20 mouse cellular contexts compared by ENCODE assay signal in the genomic region with DNA sequence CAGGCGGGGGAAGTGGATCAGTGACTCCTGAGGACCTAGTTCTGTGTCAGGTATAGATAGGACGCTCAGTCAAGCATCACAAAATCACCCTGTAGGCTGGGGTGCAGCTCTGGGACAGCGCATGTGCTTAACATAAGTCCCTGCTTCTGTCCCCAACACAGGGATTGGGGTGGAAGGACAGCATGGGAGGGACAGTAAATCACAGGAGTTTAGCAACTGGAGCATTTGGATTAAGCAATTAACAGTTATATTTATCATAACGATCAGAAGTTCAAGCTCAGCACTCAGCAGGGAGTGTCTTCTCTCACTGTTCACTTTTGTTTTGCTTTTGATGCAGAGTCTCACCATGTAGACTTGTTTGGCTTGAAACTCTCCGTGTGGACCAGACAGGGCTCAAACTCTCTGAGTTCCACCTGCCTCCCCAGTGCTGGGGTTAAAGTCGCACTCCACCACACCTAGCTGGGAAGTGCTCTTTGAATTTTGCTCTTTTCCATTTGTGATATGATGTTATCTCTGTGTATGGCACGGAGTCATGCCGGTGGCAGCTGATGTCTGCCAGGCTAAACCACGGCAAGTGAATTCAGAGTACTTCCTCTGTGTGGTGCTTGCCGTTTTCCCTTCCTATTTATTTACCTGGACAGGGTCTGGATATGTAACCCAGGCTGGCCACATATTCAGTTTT. TPM values are rescaled to one million over a fixed set of nuclear protein-coding genes. Genes with fewer than 3 reads are reported as not detected.
DNase-seq lines count a peak whose midpoint lies in the region; TF ChIP-seq lines count a peak whose summit lies in the region.
"Had no signal": no experiment of that assay in that cellular context is flagged by ENCODE, and none has a peak within 500 bp of the region (broad histone marks: within the 10 kb centered on the region; RNA-seq: fewer than 3 reads in every experiment).

No protein-coding gene starts in this region.

- DNase-seq in 416B (ENCODE audit: low read depth), result peak; percentile 31
- peak; percentile 65 for DNase-seq in gonadal fat pad, adult 2 months (ENCODE audit: low read depth)
- DNase-seq in kidney, postnatal 4 days, result no peak
- no peak for DNase-seq in urinary bladder, postnatal 10 days (ENCODE audit: low spot score)
- DNase-seq: adrenal gland, adult 8-10 months; B cell, adult 2 months; cerebellum, adult 11 months; cerebellum, adult 8-10 months; cerebellum, postnatal 14 days; embryo, embryonic 11 days; gastrocnemius, postnatal 10 days; heart, adult 18-20 months; heart, postnatal 10 days had no signal

- TF ChIP-seq CTCF in E14TG2a.4 (conservative IDR thresholded peaks at IDR 0.05; ENCODE audit: low read length), result no peak
- no peak for TF ChIP-seq CTCF in small intestine, adult 2 months (IDR thresholded peaks at IDR 0.05; ENCODE audit: extremely low read depth, insufficient read length, insufficient replicate concordance, low read depth, low read length)

- no peak for TF ChIP-seq POLR2A in small intestine, adult 2 months (IDR thresholded peaks at IDR 0.05; ENCODE audit: low read depth, low read length)

- peaks cover 9% of the 10 kb centered on the region; the same call in 1 of the 2 replicates for H3K36me3 ChIP-seq in E14TG2a.4 (ENCODE audit: insufficient read depth, low read length)
- peaks cover 11% of the 10 kb centered on the region for H3K36me3 ChIP-seq in small intestine, adult 2 months (ENCODE audit: control insufficient read depth, insufficient read depth, low read length)

- peak overlapping the region; percentile 98 for H3K27ac ChIP-seq in small intestine, adult 2 months (ENCODE audit: insufficient read depth, low read depth, low read length)
- H3K27ac ChIP-seq: embryonic facial prominence, embryonic 13.5 days; forebrain, embryonic 12.5 days; heart, embryonic 10.5 days; hindbrain, embryonic 13.5 days; hindbrain, postnatal 0 days had no signal

- 21% methylated on average over 10 of the region's 10 CpGs for WGBS in small intestine, adult 2 months

- peak overlapping the region; percentile 18; the same call in 1 of the 2 replicates for H3K4me3 ChIP-seq in E14TG2a.4 (replicated peaks; ENCODE audit: low read length)
- peak overlapping the region; percentile 41; the same call in 1 of the 2 replicates for H3K4me3 ChIP-seq in small intestine, adult 2 months (ENCODE audit: low read depth, low read length)
- H3K4me3 ChIP-seq: embryonic facial prominence, embryonic 13.5 days; forebrain, embryonic 12.5 days; heart, embryonic 10.5 days; hindbrain, embryonic 13.5 days had no signal

- no peaks in the 10 kb centered on the region for H3K27me3 ChIP-seq in E14TG2a.4 (ENCODE audit: insufficient read depth, low read length)
- H3K27me3 ChIP-seq in small intestine, adult 2 months (ENCODE audit: control insufficient read depth, insufficient read depth, low read length), result no peaks in the 10 kb centered on the region
- H3K27me3 ChIP-seq: embryonic facial prominence, embryonic 13.5 days; forebrain, embryonic 12.5 days; hindbrain, embryonic 13.5 days had no signal

- peaks cover 69% of the 10 kb centered on the region for H3K4me1 ChIP-seq in E14TG2a.4 (replicated peaks; ENCODE audit: low read depth, low read length)
- H3K4me1 ChIP-seq in small intestine, adult 2 months (ENCODE audit: control insufficient read depth, insufficient read depth, insufficient read length, low read length), result peaks cover 27% of the 10 kb centered on the region; the same call in 1 of the 2 replicates

- H3K9me3 ChIP-seq in E14TG2a.4 (ENCODE audit: low read length), result no peaks in the 10 kb centered on the region
- H3K9me3 ChIP-seq: embryonic facial prominence, embryonic 13.5 days; forebrain, embryonic 12.5 days; heart, embryonic 10.5 days; hindbrain, embryonic 13.5 days had no signal

RNA-seq across cellular contexts. Expression of gene Ifi35, which starts 4.0 kb away (rescaled TPM):
- 45.9 and 61.9 TPM in 2 replicates for polyA plus RNA-seq in gonadal fat pad, adult 2 months (2012; rRNA removed)
- polyA plus RNA-seq in small intestine, adult 2 months (2012; rRNA removed), result 44.3 and 123 TPM in 2 replicates

RNA-seq across cellular contexts. Expression of gene Rpl27, which starts 10.1 kb away (rescaled TPM):
- polyA plus RNA-seq in gonadal fat pad, adult 2 months (2012; rRNA removed), result 406 and 583 TPM in 2 replicates
- polyA plus RNA-seq in small intestine, adult 2 months (2012; rRNA removed), result 178 and 244 TPM in 2 replicates

RNA-seq across cellular contexts. Expression of gene Rnd2, which starts 12.6 kb away (rescaled TPM):
- 16.3 and 21.6 TPM in 2 replicates for polyA plus RNA-seq in gonadal fat pad, adult 2 months (2012; rRNA removed)
- 18.5 and 28.1 TPM in 2 replicates for polyA plus RNA-seq in small intestine, adult 2 months (2012; rRNA removed)

RNA-seq across cellular contexts. Expression of gene Vat1, which starts 13.8 kb away (rescaled TPM):
- 140 and 168 TPM in 2 replicates for polyA plus RNA-seq in gonadal fat pad, adult 2 months (2012; rRNA removed)
- 92.5 and 272 TPM in 2 replicates for polyA plus RNA-seq in small intestine, adult 2 months (2012; rRNA removed)

RNA-seq across cellular contexts. Expression of gene Ptges3l, which starts 27.1 kb away (rescaled TPM):
- polyA plus RNA-seq in gonadal fat pad, adult 2 months (2012; rRNA removed), result 12.3 and 15.3 TPM in 2 replicates
- polyA plus RNA-seq in small intestine, adult 2 months (2012; rRNA removed), result 0.51 and 0.89 TPM in 2 replicates

Comparison
In these comparisons a context has a peak if more than half of its experiments do, and no peak if none do; other contexts are left out.
1. DNase-seq: peak in 416B (single experiment) and gonadal fat pad, adult 2 months (single experiment); none in kidney, postnatal 4 days (0 of 2) and urinary bladder, postnatal 10 days (single experiment).